Mouse (Mus musculus) adrenal gland, adult 8-10 months (tissue): Measurements from ENCODE around the gene Mtus2. TPM values are rescaled to one million over a fixed set of nuclear protein-coding genes. Genes with fewer than 3 reads are reported as not detected.
"Not testable (repeated sequence)": the region's sequence is repeated elsewhere in the genome, so short reads cannot be mapped to it uniquely, and the experiment has no call there.

Source experiments
- DNase-seq: peaks from one replicate; pipeline ENCODE4 v3.0.0; 2022
- total RNA-seq, 4 experiments: library from RNA; stranded (reverse); gene quantifications; 2 replicates each; pipeline ENCODE4 v1.2.4; 2022

Mtus2 gene
- total RNA-seq, 4 experiments from 2014 or later: 3.2 to 4.7 (median 3.8) TPM

- no peak for DNase-seq
Observed at GRCm38 (mm10) chr5:148130691-148131457, 173.8 kb downstream of the Mtus2 start.

DNA sequence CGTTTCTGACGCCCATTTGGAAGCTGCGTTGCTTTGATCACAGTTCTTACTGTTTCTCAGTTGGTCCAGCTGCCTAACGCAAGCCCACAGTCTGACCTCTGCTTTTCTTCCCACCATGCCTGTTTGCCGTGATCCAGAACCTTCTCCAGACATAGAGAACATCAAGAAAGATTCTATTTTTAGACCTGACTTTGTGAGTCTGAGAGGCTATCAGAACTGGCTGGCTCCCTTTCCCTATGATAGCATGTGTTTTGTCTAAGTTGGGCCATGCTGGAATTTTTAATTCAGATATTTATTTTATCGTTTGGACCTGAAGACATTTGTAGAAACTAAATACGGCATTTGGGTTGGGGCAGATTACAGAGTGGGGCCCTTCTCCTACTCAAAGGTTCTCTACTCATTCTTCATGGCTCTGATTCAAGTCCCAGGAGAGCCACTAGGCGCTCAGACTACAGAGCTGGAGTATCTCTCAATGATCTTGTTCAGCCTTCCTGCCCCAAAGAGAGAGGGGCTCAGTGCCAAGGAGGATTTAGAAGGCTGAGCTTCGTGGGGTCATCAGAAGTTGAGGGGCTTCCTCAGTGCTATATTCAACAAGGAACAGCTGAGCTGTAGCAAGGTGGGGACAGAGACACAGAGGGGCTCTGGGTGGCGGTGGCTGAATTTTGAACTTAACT lies 174.5 kb downstream of the Mtus2 start:
- DNase-seq: no peak

- DNase-seq: no peak
Observed at GRCm38 (mm10) chr5:148133448-148134060, 176.4 kb downstream of the Mtus2 start.

- DNase-seq: no peak
Observed at GRCm38 (mm10) chr5:148141662-148142061, 184.5 kb downstream of the Mtus2 start.

DNA sequence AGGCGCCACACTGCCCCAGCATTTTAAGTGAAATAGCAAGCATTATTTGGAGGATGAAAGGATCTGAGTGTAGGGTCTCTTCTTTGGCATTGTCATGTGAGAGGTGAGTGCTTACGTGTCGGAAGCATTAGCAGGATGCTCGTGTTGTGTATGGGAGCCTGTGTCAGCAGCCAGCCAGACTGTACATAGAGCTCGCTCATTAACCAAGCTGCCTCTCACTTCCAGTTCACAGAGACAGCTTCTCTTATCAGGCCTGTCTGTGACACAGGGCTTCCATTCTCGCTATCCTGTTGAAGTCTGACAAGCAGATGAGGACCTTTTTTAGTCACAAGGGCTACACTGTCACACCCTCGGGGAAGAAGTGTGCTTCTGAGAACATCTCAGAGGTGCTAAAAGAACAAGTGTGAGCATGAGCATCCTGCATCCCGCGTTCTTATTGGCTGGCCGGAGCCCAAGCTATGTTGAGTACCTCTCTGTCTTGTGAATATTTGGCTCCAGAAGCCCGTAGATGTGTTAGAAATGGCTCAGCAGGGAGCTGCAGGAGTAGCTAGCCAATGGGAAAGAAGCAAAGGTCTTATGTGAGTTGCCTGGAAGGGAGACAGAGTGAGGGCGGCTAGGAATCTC lies 189.2 kb downstream of the Mtus2 start:
- DNase-seq: no peak

- no peak for DNase-seq
Observed at GRCm38 (mm10) chr5:148151894-148152599, 194.9 kb downstream of the Mtus2 start.

DNA sequence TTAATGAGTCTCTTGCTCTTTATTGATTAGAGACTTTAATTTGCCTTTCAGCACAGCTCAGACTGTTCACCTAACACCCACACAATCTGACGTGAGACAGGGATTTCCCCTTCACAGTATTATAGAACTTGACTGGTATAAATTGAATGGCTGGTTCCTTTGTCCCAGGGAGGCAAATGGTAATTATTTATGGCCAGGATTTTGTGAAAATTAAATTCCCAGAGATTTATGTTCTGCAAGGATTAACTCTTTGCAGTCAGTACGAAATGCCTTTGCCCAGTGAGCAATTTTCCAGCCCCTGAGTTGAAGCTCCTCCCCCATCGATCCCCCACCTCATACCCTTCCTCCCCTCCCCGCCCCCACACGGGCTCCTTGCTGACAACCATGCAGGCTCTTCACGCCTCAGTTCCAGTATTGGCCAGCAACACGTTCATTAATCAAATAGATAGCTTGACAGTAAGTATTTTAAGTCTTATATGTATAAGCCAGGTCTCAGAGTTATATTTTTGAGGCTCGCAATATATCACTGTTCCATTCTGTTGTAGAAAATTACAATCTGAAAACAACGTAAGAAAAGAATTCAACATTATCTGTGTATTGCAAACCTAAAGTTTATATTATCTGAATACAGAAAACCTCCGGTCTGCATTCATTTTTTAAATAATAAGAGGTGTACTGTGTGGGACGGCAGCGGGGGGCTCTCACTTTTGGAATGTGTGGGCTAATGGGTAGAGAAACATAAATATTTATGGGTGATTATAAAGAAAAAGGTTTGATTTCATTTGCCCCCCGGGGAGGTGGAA lies 195.7 kb downstream of the Mtus2 start:
- no peak for DNase-seq

GRCm38 (mm10) chr5:148153403-148153713 lies 196.2 kb downstream of the Mtus2 start:
- DNase-seq: no peak

DNA sequence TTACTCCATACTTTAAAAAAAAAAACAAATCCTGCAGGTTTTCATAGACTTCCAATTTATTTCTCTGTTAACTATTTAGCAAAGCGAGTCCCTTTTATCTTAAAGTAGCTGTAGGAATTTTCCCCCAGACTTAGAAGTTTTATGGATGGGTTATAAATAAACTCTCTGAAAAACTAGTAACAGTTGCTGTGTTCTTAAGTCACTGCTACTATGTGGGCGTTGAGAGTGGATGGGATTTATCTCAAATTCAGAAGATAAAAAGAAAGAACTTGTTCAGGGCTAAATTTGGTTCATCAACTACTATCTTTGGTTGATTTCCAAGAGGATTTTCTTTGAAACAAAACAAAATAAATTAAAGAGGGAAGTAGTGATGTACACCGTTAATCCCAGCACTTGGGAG lies 197.6 kb downstream of the Mtus2 start:
- DNase-seq: no peak

GRCm38 (mm10) chr5:148159328-148159727 lies 202.2 kb downstream of the Mtus2 start:
- DNase-seq: no peak

GRCm38 (mm10) chr5:148160529-148161154 lies 203.5 kb downstream of the Mtus2 start:
- DNase-seq: no peak

DNA sequence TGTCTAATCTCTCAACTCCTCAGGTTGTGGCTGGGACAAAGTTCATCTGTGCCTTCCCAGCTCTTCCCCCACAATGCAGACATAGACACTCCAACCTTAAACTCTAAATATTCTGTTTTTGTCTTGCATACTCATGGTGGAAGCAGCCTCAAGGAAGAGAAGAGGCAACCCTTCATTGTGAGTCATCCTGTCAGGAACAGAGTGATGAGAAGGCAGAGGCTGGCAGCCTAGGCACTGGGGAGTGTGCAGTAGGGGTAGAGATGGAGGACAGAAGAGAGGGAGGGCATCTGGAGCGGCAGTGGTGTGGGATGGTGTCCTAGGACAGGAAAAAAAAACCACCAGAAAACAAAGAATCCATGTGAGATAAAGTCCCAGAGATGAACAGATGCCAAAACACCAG lies 208.0 kb downstream of the Mtus2 start:
- no peak for DNase-seq

DNA sequence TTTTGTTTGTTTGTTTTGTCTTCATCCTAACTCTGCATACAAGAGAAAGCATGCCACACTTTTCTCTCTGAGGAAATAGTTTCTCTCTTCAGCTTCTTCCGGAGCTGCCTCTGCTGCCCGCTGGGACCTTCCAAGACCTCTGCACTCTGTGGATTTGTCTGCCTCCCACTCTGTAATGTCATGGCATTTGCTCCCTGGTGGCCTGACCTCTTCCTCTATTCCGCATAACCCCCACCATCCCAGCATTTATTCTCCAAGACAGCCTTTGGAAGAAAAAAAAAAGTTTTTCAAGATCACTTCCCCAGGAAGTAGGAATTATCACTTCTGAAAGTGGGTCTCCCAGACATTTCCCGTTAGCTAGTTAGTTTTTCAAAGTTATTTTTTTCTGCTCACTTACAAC lies 218.0 kb downstream of the Mtus2 start:
- no peak for DNase-seq

DNA sequence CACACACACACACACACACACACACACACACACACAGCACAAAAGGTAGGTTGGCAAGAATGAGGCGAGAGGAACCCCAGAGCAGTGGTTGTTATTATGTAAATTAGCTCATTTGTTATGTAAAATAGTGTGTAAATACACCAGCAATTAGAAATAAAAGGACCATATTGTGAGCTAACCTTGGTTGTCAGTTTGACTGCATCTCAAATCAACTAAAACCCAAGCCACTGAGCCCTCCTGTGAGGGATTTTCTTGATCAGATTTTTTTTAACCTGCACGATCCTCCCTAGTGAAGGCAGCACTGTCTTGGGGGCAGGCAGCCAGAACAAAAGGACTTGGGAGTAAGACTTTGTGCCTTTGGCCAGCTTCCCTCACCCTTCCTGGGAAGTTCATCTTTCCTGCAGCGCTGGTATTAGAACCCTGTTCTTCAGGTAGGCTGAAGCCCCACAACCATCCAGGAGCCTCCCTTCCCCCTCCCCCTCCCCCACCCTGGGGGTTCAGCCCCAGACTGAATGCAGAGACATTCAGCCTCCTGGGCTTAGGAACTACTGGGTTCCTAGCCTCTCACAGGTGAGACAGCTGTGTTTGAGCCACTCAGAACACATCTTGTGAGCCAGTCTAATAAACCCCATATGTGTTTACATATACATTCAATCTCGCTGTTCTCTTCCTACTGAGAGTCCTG lies 218.8 kb downstream of the Mtus2 start:
- no peak for DNase-seq

DNA sequence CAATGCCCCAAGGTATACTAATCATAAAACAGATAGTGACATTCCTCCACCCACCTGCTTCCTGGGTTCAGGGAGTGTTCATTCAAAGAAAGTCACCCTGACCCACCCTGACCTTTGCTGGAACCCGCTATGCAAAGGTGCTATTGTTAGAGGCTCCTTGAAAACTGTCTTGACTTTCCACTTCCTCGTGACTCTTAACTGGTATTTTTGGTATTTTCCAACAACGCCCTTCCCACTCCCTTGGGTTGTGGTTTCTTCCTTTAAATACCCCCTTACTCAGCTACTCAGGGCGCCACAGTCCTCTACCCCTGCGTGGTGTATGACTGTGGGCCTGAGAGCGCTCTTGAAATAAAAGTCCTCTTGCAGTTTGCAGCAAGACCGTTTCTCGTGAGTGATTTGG lies 219.4 kb downstream of the Mtus2 start:
- DNase-seq: not testable (repeated sequence)

DNA sequence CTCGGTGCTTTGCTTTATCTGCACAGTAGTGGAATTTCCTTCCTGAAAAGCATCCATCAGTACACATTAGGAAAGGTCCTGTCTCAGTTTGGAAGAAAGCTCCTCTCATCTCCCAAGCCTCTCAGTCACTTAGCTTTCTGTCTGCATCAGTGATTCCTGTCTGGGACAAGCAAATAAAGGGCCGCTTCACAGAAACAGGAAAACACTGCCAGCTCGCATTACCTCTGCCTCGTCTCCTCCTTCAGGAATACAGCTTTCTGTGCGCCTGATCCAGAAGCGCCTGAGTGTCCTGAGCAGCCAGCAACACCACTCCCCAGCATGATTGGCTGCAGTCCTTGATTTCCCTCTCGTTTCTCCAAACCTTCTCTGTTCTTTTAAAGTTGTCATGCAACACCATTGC lies 222.1 kb downstream of the Mtus2 start:
- no peak for DNase-seq

- no peak for DNase-seq
Observed at GRCm38 (mm10) chr5:148180590-148181307, 223.6 kb downstream of the Mtus2 start.

GRCm38 (mm10) chr5:148181308-148181630 lies 224.1 kb downstream of the Mtus2 start:
- DNase-seq: no peak

DNA sequence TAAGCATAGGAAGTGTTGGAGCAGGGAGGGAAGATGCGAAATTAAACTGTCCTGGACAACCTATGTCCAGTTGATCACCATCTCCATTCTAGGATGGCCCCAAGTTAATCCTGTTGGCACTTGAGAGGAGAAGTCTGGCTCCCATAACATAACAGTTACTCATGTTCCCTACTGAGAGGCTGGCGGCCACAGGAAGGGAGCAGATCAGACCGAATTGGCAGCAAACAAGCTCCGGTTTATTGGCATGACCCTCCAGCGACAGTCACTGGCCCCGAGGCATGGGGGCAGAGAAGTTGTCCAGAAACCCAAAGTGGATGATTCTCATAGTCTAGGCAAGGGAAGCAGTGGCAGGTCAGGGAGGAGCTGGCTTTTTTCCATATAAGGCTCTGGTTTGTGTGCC lies 224.8 kb downstream of the Mtus2 start:
- DNase-seq: no peak

- DNase-seq: no peak
Observed at GRCm38 (mm10) chr5:148185898-148186297, 228.8 kb downstream of the Mtus2 start.
